Mouse (Mus musculus): Measurements from ENCODE around the gene Troap. TPM values are rescaled to one million over a fixed set of nuclear protein-coding genes. Genes with fewer than 3 reads are reported as not detected.

Troap gene
- polyA plus RNA-seq, 1 experiment from 2014 or later: 7.1 TPM

- Histone ChIP-seq H3K4me1 (replicated peaks; ENCODE audit: control insufficient read depth, insufficient read depth) (no peaks in the 10 kb centered on the region), H3K4me3 (ENCODE audit: low read depth, low read length) (no peak overlapping the region), H3K27me3 (ENCODE audit: control insufficient read depth, insufficient read depth, low read length) (no peaks in the 10 kb centered on the region), H3K36me3 (ENCODE audit: control insufficient read depth, insufficient read depth, low read length) (no peaks in the 10 kb centered on the region), H3K9me3 (ENCODE audit: control insufficient read depth, low read length) (no peaks in the 10 kb centered on the region), H3K27ac (replicated peaks) (no peak overlapping the region), H3K4me2 (replicated peaks; ENCODE audit: low read depth) (no peak overlapping the region), H3K9ac (ENCODE audit: low read length) (no peak overlapping the region)
- no peak for ATAC-seq (ENCODE audit: low FRiP score, low TSS enrichment)
- WGBS: 45% methylated on average over 11 of the region's 11 CpGs
- TF ChIP-seq CTCF (IDR thresholded peaks at IDR 0.05; ENCODE audit: low read depth) (no peak), EP300 (optimal IDR thresholded peaks at IDR 0.05) (no peak)
- DNase-seq (ENCODE audit: low spot score): no peak
Measured at GRCm38 (mm10) chr15:99116539-99116938, 42.2 kb downstream of the Troap start.

GRCm38 (mm10) chr15:99120814-99121213 lies 46.4 kb downstream of the Troap start:
- Histone ChIP-seq H3K4me1 (replicated peaks; ENCODE audit: control insufficient read depth, insufficient read depth) (no peaks in the 10 kb centered on the region), H3K36me3 (ENCODE audit: control insufficient read depth, insufficient read depth, low read length) (no peaks in the 10 kb centered on the region), H3K9me3 (ENCODE audit: control insufficient read depth, low read length) (no peaks in the 10 kb centered on the region), H3K27me3 (ENCODE audit: control insufficient read depth, insufficient read depth, low read length) (no peaks in the 10 kb centered on the region), H3K4me3 (ENCODE audit: low read depth, low read length) (no peak overlapping the region), H3K27ac (replicated peaks) (no peak overlapping the region), H3K9ac (ENCODE audit: low read length) (no peak overlapping the region), H3K4me2 (replicated peaks; ENCODE audit: low read depth) (no peak overlapping the region)
- DNase-seq (ENCODE audit: low spot score): no peak
- 24% methylated on average over 11 of the region's 11 CpGs for WGBS
- TF ChIP-seq EP300 (optimal IDR thresholded peaks at IDR 0.05) (no peak), CTCF (IDR thresholded peaks at IDR 0.05; ENCODE audit: low read depth) (no peak)
- ATAC-seq (ENCODE audit: low FRiP score, low TSS enrichment): no peak

- no peaks in the 10 kb centered on the region; the same call in 1 of the 2 replicates for H3K4me1 ChIP-seq (replicated peaks; ENCODE audit: control insufficient read depth, insufficient read depth)
- no peak for DNase-seq (ENCODE audit: low spot score)
- H3K4me3 ChIP-seq (ENCODE audit: low read depth, low read length): no peak overlapping the region
- TF ChIP-seq EP300 (optimal IDR thresholded peaks at IDR 0.05) (no peak), CTCF (IDR thresholded peaks at IDR 0.05; ENCODE audit: low read depth) (no peak)
- no peaks in the 10 kb centered on the region for H3K27me3 ChIP-seq (ENCODE audit: control insufficient read depth, insufficient read depth, low read length)
- ATAC-seq (ENCODE audit: low FRiP score, low TSS enrichment): no peak
- WGBS: 52% methylated on average over 2 of the region's 2 CpGs
- H3K4me2 ChIP-seq (replicated peaks; ENCODE audit: low read depth): no peak overlapping the region
- no peak overlapping the region for H3K9ac ChIP-seq (ENCODE audit: low read length)
- no peak overlapping the region for H3K27ac ChIP-seq (replicated peaks)
- H3K9me3 ChIP-seq (ENCODE audit: control insufficient read depth, low read length): no peaks in the 10 kb centered on the region
- no peaks in the 10 kb centered on the region for H3K36me3 ChIP-seq (ENCODE audit: control insufficient read depth, insufficient read depth, low read length)
Measured at GRCm38 (mm10) chr15:99122642-99123041, 48.3 kb downstream of the Troap start.

- ATAC-seq (ENCODE audit: low FRiP score, low TSS enrichment) (no peak), DNase-seq (ENCODE audit: low spot score) (no peak)
- no peak for TF ChIP-seq EP300 (optimal IDR thresholded peaks at IDR 0.05)
- TF ChIP-seq CTCF (IDR thresholded peaks at IDR 0.05; ENCODE audit: low read depth): no peak
- peak within 1 kb of the TSS; percentile 93 for H3K9ac ChIP-seq (ENCODE audit: low read length)
- H3K4me1 ChIP-seq (replicated peaks; ENCODE audit: control insufficient read depth, insufficient read depth): no peaks in the 10 kb centered on the region; the same call in 1 of the 2 replicates
- H3K9me3 ChIP-seq (ENCODE audit: control insufficient read depth, low read length): no peaks in the 10 kb centered on the region
- peak within 1 kb of the TSS; percentile 94 for H3K27ac ChIP-seq (replicated peaks)
- H3K36me3 ChIP-seq (ENCODE audit: control insufficient read depth, insufficient read depth, low read length): no peaks in the 10 kb centered on the region
- H3K4me2 ChIP-seq (replicated peaks; ENCODE audit: low read depth): peak within 1 kb of the TSS; percentile 83
- peak within 1 kb of the TSS; percentile 83 for H3K4me3 ChIP-seq (ENCODE audit: low read depth, low read length)
- under 1% methylated on average over 12 of the region's 12 CpGs for WGBS
- no peaks in the 10 kb centered on the region for H3K27me3 ChIP-seq (ENCODE audit: control insufficient read depth, insufficient read depth, low read length)
Measured at GRCm38 (mm10) chr15:99125711-99126080, 51.3 kb downstream of the Troap start, which contains the start of gene Spats2. Spats2 (plus strand) TSS chr15:99125916.

GRCm38 (mm10) chr15:99126081-99126815 lies 51.9 kb downstream of the Troap start:
- ATAC-seq (ENCODE audit: low FRiP score, low TSS enrichment): peak; percentile 84
- Histone ChIP-seq H3K27me3 (ENCODE audit: control insufficient read depth, insufficient read depth, low read length) (no peaks in the 10 kb centered on the region), H3K27ac (replicated peaks) (peak overlapping the region; percentile 94), H3K4me1 (replicated peaks; ENCODE audit: control insufficient read depth, insufficient read depth) (no peaks in the 10 kb centered on the region; the same call in 1 of the 2 replicates), H3K9ac (ENCODE audit: low read length) (peak overlapping the region; percentile 93), H3K4me3 (ENCODE audit: low read depth, low read length) (peak overlapping the region; percentile 83), H3K9me3 (ENCODE audit: control insufficient read depth, low read length) (no peaks in the 10 kb centered on the region), H3K36me3 (ENCODE audit: control insufficient read depth, insufficient read depth, low read length) (no peaks in the 10 kb centered on the region), H3K4me2 (replicated peaks; ENCODE audit: low read depth) (peak overlapping the region; percentile 83)
- WGBS: under 1% methylated on average over 92 of the region's 115 CpGs
- peak; percentile 86 for DNase-seq (ENCODE audit: low spot score)
- no peak for TF ChIP-seq EP300 (optimal IDR thresholded peaks at IDR 0.05)
- TF ChIP-seq CTCF (IDR thresholded peaks at IDR 0.05; ENCODE audit: low read depth): no peak

- peak overlapping the region; percentile 94 for H3K27ac ChIP-seq (replicated peaks)
- no peak for ATAC-seq (ENCODE audit: low FRiP score, low TSS enrichment)
- H3K27me3 ChIP-seq (ENCODE audit: control insufficient read depth, insufficient read depth, low read length): no peaks in the 10 kb centered on the region
- H3K36me3 ChIP-seq (ENCODE audit: control insufficient read depth, insufficient read depth, low read length): no peaks in the 10 kb centered on the region
- peak overlapping the region; percentile 83 for H3K4me2 ChIP-seq (replicated peaks; ENCODE audit: low read depth)
- TF ChIP-seq CTCF (IDR thresholded peaks at IDR 0.05; ENCODE audit: low read depth) (no peak), EP300 (optimal IDR thresholded peaks at IDR 0.05) (no peak)
- under 1% methylated on average over 30 of the region's 35 CpGs for WGBS
- H3K4me1 ChIP-seq (replicated peaks; ENCODE audit: control insufficient read depth, insufficient read depth): no peaks in the 10 kb centered on the region; the same call in 1 of the 2 replicates
- H3K4me3 ChIP-seq (ENCODE audit: low read depth, low read length): peak overlapping the region; percentile 83
- H3K9me3 ChIP-seq (ENCODE audit: control insufficient read depth, low read length): no peaks in the 10 kb centered on the region
- H3K9ac ChIP-seq (ENCODE audit: low read length): peak overlapping the region; percentile 93
- DNase-seq (ENCODE audit: low spot score): peak; percentile 36
Measured at GRCm38 (mm10) chr15:99126816-99127365, 52.5 kb downstream of the Troap start.

Data from stomach, postnatal 0 days (tissue).